Mouse (Mus musculus) liver, adult (tissue): ENCODE data around the gene Tmem233.

ENCODE experiments used
- GATA4 ChIP-seq: IDR thresholded peaks from 2 replicates; pipeline ENCODE4 v1.6.1; 2014; ENCODE audit warnings: mild to moderate bottlenecking, low read length; ENCODE audit not compliant: insufficient replicate concordance

Tmem233 gene

GRCm38 (mm10) chr5:115994101-115994500 lies 88.9 kb downstream of the Tmem233 start:
- TF ChIP-seq GATA4 = no peak

GRCm38 (mm10) chr5:115991717-115992116 lies 91.3 kb downstream of the Tmem233 start:
- TF ChIP-seq GATA4 = no peak
